Mouse (Mus musculus) liver, postnatal 0 days (tissue): ENCODE results near the gene Trim63.

Experiments
- CTCF ChIP-seq: sonication (generic); IDR thresholded peaks from 2 replicates; pipeline ENCODE4 v1.5.1; 2016; ENCODE audit warnings: antibody characterized with exemption, low read depth
- EP300 ChIP-seq: IDR thresholded peaks from 2 replicates; pipeline ENCODE4 v1.6.1; 2016; ENCODE audit warnings: antibody characterized with exemption, low read depth, mild to moderate bottlenecking

- TF ChIP-seq EP300: no peak
- TF ChIP-seq CTCF: no peak
These were observed 46.7 kb upstream of the Trim63 start for GRCm38 (mm10) chr4:134268102-134268655.
